Mouse (Mus musculus): ENCODE measurements around the gene Myb. TPM values are rescaled to one million over a fixed set of nuclear protein-coding genes. Genes with fewer than 3 reads are reported as not detected.
A peak's percentile ranks its signal among the peaks of the same experiment; 100 is the strongest.

Gene Myb
- total RNA-seq (2021) = under 1 TPM; 0.61 to 0.99 TPM

GRCm38 (mm10) chr10:21160537-21161358 is at the start of gene Myb:
Gene Myb, minus strand, starts transcription at chr10:21160984.
- intact Hi-C loops (cut with DNase I) = no loop called here
- DNase-seq (ENCODE audit: extremely low spot score in 1 of 2, low spot score in 2 of 2) = peak in 1 of 2 experiments; percentile 66

DNA sequence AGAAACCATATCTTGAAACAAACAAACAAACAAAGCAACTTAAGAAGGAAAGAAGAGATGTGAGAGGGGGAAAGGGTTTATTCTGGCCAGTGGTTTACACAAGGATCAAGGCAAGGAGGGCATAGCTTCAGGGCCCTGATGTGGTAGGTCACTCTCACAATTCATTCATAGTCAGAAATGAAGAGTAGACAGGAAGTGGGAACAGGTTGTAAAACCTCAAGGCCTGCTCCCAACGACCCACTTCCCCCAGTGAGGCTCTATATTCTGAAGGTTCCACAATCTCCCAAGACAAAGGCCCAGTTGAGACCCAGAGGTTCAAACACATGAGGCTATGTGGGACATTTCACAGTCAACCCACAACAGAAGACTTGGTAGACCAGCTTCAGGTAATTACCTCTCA is 46.6 kb upstream of the Myb start:
- intact Hi-C loops (cut with DNase I) = no loop called here
- DNase-seq (ENCODE audit: extremely low spot score in 1 of 2, low spot score in 2 of 2) = no peak

DNA sequence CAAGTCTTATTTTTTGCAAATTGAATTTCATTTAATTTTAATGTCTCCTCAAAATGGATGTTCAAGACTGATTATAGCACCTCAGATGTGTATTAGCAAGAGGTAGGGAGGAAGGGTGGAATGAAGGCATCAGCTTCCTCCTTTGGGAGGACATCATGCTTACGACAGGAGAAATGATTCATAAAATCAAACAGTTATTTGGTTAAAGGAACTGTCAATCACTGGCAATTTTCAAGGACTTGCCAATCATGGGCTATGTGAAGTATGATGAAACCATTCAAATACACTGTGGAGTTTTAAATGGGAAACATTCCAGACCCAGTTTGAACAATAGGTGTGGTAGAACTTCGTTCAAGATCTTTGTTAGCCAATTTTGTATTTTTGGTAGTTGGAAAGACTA is 45.4 kb upstream of the Myb start:
- no peak for DNase-seq (ENCODE audit: extremely low spot score in 1 of 2, low spot score in 2 of 2)
- intact Hi-C loops (cut with DNase I) = no loop called here

- intact Hi-C loops (cut with DNase I) = no loop called here
Observed at GRCm38 (mm10) chr10:21204496-21205085, 43.8 kb upstream of the Myb start.

GRCm38 (mm10) chr10:21203886-21204285 is 43.1 kb upstream of the Myb start:
- DNase-seq (ENCODE audit: extremely low spot score in 1 of 2, low spot score in 2 of 2) = no peak
- intact Hi-C loops (cut with DNase I) = no loop called here

More at GRCm38 (mm10) chr10:21204496-21205085, 43.8 kb upstream of the Myb start:
- DNase-seq (ENCODE audit: extremely low spot score in 1 of 2, low spot score in 2 of 2) = no peak

GRCm38 (mm10) chr10:21203461-21203860 is 42.7 kb upstream of the Myb start:
- DNase-seq (ENCODE audit: extremely low spot score in 1 of 2, low spot score in 2 of 2) = no peak
- intact Hi-C loops (cut with DNase I) = no loop called here

DNA sequence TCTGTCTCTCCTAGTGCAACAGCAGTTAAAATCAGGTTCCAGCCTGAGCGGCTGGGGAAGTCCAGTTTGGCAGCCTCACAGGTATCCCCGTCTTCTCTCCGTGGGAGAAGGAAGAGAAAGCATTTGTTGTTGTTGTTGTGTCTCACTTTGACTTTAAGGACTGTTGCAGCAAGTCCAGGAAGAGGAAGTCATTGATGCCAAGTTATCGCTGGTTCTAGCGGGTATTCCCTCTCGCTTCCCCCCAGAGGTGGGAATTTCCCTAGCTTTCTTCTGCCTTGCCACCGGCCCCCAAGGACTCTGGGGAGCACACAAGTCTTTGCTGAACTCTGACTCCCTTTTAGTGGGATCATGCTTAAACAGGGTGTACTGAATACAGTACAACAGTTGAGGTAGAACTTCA is 40.0 kb upstream of the Myb start:
- no peak for DNase-seq (ENCODE audit: extremely low spot score in 1 of 2, low spot score in 2 of 2)
- intact Hi-C loops (cut with DNase I) = no loop called here

DNA sequence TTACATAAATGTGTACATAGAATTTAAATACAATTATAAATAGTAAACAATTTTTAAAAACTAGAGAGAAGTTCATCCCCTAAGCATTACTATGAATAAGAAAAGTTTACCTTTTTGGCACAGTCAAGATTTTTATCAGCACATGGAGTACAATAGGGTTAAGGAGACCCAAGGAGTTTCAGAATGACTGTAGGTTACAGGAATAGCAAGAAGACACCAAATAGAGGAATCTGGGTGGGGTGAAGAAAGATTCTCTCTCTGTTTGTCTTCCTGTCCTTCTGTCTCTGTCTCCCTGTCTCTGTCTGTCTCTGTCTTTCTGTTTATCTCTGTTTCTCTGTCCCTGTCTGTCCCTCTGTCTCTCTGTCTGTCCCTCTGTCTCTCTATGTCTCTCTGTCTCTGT is 39.5 kb upstream of the Myb start:
- DNase-seq (ENCODE audit: extremely low spot score in 1 of 2, low spot score in 2 of 2) = no peak
- intact Hi-C loops (cut with DNase I) = no loop called here

DNA sequence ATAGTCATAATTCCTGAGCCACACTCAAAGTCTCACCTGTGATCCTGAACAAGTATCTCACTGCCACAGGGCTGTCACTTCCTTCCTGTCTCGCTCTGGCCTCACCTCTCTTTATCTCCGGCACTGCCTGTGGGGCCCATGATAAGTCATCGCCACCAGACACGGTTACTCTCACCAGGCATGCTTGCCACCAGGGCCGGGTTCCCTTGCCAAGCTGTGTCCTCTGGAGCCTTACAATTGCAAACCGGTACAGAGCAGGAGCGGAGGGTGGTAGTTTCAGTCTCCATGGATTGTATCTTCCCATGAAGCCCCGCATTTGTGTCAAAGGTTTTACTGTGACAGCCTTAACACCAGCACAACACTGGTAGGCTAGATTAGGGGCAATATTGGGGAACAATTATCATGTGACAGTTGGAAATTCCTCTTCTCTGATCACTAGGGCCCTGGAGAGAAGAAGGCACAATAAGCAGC is 35.9 kb upstream of the Myb start:
- intact Hi-C loops (cut with DNase I) = no loop called here

GRCm38 (mm10) chr10:21195597-21195996 is 34.8 kb upstream of the Myb start:
- intact Hi-C loops (cut with DNase I) = no loop called here
- no peak for DNase-seq (ENCODE audit: extremely low spot score in 1 of 2, low spot score in 2 of 2)

More for the DNA sequence above, 35.9 kb upstream of the Myb start:
- DNase-seq (ENCODE audit: extremely low spot score in 1 of 2, low spot score in 2 of 2) = no peak

GRCm38 (mm10) chr10:21193935-21194505 is 33.2 kb upstream of the Myb start:
- DNase-seq (ENCODE audit: extremely low spot score in 1 of 2, low spot score in 2 of 2) = no peak
- intact Hi-C loops (cut with DNase I) = no loop called here

- intact Hi-C loops (cut with DNase I) = no loop called here
- no peak for DNase-seq (ENCODE audit: extremely low spot score in 1 of 2, low spot score in 2 of 2)
Observed at GRCm38 (mm10) chr10:21193088-21193934, 32.5 kb upstream of the Myb start.

DNA sequence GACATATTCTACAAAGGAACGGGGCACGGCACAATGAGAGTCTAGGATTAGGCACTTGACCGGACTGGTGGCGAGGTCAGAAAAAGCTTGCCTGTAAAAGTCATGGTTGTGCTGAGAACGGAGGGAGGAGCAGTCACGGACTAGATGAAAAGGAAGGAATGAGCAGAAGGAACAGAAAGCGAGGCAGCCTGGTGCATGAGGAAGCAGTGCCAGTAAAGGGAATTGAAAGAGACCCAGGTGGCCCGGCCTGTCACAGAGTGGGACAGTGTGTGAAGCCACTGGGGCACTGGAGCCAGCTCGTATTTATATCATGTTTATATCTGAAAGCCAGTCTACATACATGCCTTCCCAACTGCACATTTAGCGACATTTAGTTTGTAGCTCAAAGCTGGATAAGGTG is 31.7 kb upstream of the Myb start:
- no peak for DNase-seq (ENCODE audit: extremely low spot score in 1 of 2, low spot score in 2 of 2)
- intact Hi-C loops (cut with DNase I) = no loop called here

DNA sequence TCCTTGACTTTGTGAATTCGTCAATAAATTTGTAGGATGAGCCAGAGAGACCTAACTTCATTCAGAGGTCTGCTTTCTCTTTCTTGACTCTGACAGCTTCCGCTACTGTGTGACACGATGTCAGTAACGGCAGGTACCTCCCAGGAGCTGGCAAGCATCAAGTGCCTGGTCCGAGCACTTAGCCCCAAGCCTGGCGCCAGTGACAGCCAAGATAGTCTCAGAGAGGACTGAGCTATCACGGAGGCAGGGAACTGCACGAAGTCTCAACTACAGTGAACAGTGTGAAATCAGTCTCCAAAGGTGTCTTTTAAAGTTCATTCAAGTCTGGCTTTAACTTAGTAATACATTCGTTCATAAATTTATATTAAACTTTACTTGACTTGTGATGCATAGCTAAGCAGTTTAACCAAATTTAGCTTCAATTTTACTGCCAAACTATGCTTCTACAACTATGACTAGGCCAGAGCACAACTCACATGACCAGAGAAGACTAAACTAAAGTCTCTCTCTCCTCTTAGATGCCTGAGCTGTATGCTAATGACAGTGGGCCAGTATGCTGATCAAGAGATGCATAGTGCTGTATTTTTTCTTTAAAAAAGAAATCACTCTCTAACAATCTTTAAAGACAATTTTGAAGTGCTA is 29.1 kb upstream of the Myb start:
- no peak for DNase-seq (ENCODE audit: extremely low spot score in 1 of 2, low spot score in 2 of 2)

GRCm38 (mm10) chr10:21189275-21189601 is 28.5 kb upstream of the Myb start:
- intact Hi-C loops (cut with DNase I) = loop anchor here (5.0 kb wide), 1 partner anchor 197 kb away; no protein-coding TSS in a partner anchor
- no peak for DNase-seq (ENCODE audit: extremely low spot score in 1 of 2, low spot score in 2 of 2)

More for the DNA sequence above, 29.1 kb upstream of the Myb start:
- intact Hi-C loops (cut with DNase I) = loop anchor here (5.0 kb wide), 1 partner anchor 198 kb away; no protein-coding TSS in a partner anchor

GRCm38 (mm10) chr10:21188564-21189274 is 27.9 kb upstream of the Myb start:
- intact Hi-C loops (cut with DNase I) = loop anchor here (5.0 kb wide), 1 partner anchor 196 kb away; no protein-coding TSS in a partner anchor
- peak; percentile 54 to 59 for DNase-seq (ENCODE audit: extremely low spot score in 1 of 2, low spot score in 2 of 2)

DNA sequence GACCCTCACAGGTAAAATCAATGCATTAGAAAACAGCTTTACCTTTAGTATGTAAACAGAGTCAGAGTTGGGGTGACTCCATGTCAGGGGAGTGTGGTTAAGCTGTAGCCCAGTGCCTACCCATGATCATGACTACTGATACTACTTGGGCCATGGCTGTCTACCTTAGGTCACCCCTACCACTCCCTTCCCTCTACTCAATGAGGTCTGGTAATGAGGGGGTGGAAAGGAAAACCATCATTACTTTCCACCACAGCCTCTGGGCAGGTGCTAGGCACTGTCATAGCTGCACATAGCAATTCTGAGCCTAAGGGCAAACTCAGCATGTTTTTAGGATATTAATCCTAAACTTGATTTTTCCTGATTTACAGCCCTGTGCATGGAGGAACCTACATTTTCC is 27.1 kb upstream of the Myb start:
- DNase-seq (ENCODE audit: extremely low spot score in 1 of 2, low spot score in 2 of 2) = no peak
- intact Hi-C loops (cut with DNase I) = loop anchor here (5.0 kb wide), 1 partner anchor 196 kb away; no protein-coding TSS in a partner anchor

GRCm38 (mm10) chr10:21186733-21187132 is 25.9 kb upstream of the Myb start:
- DNase-seq (ENCODE audit: extremely low spot score in 1 of 2, low spot score in 2 of 2) = no peak
- intact Hi-C loops (cut with DNase I) = loop anchor here (5.0 kb wide), 1 partner anchor 194 kb away; no protein-coding TSS in a partner anchor

All from left cerebral cortex, postnatal 10 days (tissue).